Mouse (Mus musculus): ENCODE measurements around the gene Gbx1. TPM values are rescaled to one million over a fixed set of nuclear protein-coding genes. Genes with fewer than 3 reads are reported as not detected.

Gene Gbx1
- polyA plus RNA-seq, 1 experiment, result 0.05 TPM

DNA sequence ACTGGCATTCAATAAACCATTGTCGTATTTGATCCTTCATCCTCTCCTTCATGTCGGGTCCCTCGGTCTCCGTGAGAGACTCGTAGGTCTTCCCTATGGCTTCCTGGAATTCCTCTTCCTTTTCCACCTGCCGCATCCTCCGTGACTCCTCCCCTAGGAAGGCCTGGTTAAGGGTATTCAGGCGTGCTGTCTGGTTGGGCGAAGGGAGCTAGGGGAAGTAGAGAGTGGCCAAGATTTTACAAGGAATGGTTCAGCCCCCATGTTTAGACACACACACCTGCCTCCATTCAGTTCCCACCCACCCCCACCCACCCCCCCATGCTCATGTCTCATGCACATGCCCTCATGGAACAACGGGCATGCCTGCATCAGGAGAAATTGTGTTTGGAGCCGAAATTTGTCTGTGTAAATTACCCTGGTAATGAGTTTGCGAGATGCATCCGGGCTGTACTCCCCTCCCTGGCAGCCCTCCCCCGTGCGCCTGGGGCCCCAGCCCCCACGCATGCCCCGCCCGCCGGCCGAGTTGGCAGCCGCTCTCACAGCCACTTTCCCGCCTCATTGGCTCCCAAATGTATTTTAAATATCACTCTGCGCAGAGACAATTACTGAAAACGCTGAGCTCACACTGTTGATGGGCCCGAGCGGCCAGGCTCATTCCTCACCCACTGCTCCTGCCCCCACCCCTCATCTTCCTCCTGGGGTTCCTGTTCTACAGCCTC, 23.8 kb upstream of the Gbx1 start:
- TF ChIP-seq POLR2A (IDR thresholded peaks at IDR 0.05; ENCODE audit: control insufficient read depth, extremely low read depth, insufficient read depth, low read length, poor library complexity), result no peak
- no peak for TF ChIP-seq CTCF (IDR thresholded peaks at IDR 0.05; ENCODE audit: borderline replicate concordance, control insufficient read depth, extremely low read depth, insufficient read depth, low read length, poor library complexity)
- H3K36me3 ChIP-seq (ENCODE audit: control insufficient read depth, insufficient read depth, low read length), result no peaks in the 10 kb centered on the region
- no peaks in the 10 kb centered on the region; the same call in 1 of the 2 replicates for H3K4me1 ChIP-seq (replicated peaks; ENCODE audit: control insufficient read depth, insufficient read depth, low read length)
- no peak overlapping the region for H3K27ac ChIP-seq (ENCODE audit: control insufficient read depth, insufficient read depth, low read length)
- no peak overlapping the region for H3K4me3 ChIP-seq (ENCODE audit: control insufficient read depth, insufficient read depth, low read length)
- DNase-seq, result peak; percentile 42
- no peaks in the 10 kb centered on the region for H3K27me3 ChIP-seq (ENCODE audit: control insufficient read depth, insufficient read depth, low read length)
- WGBS, result 36% methylated on average over 26 of the region's 26 CpGs

DNA sequence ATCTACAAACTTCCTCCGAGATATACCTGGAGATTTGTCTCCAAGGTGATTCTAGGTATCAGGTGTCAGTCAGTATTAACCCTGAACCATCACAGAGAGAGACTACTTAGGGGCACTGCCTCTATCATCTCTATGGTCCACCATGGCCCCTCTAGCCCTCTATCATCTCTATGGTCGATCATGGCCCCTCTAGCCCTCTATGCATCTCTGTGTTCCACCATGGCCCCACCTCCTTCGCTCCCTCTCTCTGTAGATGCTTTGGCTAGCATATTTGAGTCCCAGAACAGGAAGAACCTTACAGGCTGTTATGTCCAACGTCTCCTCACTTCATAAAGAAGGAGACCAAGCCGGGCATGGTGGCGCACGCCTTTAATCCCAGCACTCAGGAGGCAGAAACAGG, 15.6 kb upstream of the Gbx1 start:
- H3K4me3 ChIP-seq (ENCODE audit: control insufficient read depth, insufficient read depth, low read length), result no peak overlapping the region
- H3K4me1 ChIP-seq (replicated peaks; ENCODE audit: control insufficient read depth, insufficient read depth, low read length), result peaks cover 5% of the 10 kb centered on the region
- DNase-seq, result no peak
- 84% methylated on average over 7 of the region's 7 CpGs for WGBS
- no peaks in the 10 kb centered on the region for H3K36me3 ChIP-seq (ENCODE audit: control insufficient read depth, insufficient read depth, low read length)
- no peaks in the 10 kb centered on the region for H3K27me3 ChIP-seq (ENCODE audit: control insufficient read depth, insufficient read depth, low read length)
- H3K27ac ChIP-seq (ENCODE audit: control insufficient read depth, insufficient read depth, low read length), result no peak overlapping the region
- no peak for TF ChIP-seq CTCF (IDR thresholded peaks at IDR 0.05; ENCODE audit: borderline replicate concordance, control insufficient read depth, extremely low read depth, insufficient read depth, low read length, poor library complexity)
- no peak for TF ChIP-seq POLR2A (IDR thresholded peaks at IDR 0.05; ENCODE audit: control insufficient read depth, extremely low read depth, insufficient read depth, low read length, poor library complexity)

DNA sequence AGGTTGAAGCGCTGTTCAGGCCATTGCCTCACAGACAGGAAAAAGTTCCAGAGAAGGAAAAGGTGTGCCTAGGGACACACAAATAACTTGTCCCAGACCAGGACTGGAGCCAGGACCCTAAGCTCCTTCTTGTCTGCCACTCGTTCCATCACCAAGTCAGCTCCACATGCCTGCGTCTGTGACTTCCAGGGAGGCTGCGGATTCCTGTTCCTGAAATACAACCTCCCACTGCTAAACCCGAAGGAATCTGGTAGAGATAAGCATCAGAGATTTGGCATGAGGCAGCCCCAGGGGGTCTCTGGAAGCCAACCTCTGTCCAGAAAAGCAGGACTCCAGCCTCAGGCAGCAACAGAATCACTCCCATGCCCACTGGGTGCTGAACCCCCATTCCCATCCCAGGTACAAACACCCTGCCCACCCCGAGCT, 14.2 kb upstream of the Gbx1 start:
- DNase-seq, result no peak
- TF ChIP-seq CTCF (IDR thresholded peaks at IDR 0.05; ENCODE audit: borderline replicate concordance, control insufficient read depth, extremely low read depth, insufficient read depth, low read length, poor library complexity), result no peak
- TF ChIP-seq POLR2A (IDR thresholded peaks at IDR 0.05; ENCODE audit: control insufficient read depth, extremely low read depth, insufficient read depth, low read length, poor library complexity), result no peak
- peaks cover 5% of the 10 kb centered on the region for H3K4me1 ChIP-seq (replicated peaks; ENCODE audit: control insufficient read depth, insufficient read depth, low read length)
- no peak overlapping the region for H3K4me3 ChIP-seq (ENCODE audit: control insufficient read depth, insufficient read depth, low read length)
- H3K27ac ChIP-seq (ENCODE audit: control insufficient read depth, insufficient read depth, low read length), result no peak overlapping the region
- no peaks in the 10 kb centered on the region for H3K36me3 ChIP-seq (ENCODE audit: control insufficient read depth, insufficient read depth, low read length)
- H3K27me3 ChIP-seq (ENCODE audit: control insufficient read depth, insufficient read depth, low read length), result no peaks in the 10 kb centered on the region
- 31% methylated on average over 6 of the region's 6 CpGs for WGBS

DNA sequence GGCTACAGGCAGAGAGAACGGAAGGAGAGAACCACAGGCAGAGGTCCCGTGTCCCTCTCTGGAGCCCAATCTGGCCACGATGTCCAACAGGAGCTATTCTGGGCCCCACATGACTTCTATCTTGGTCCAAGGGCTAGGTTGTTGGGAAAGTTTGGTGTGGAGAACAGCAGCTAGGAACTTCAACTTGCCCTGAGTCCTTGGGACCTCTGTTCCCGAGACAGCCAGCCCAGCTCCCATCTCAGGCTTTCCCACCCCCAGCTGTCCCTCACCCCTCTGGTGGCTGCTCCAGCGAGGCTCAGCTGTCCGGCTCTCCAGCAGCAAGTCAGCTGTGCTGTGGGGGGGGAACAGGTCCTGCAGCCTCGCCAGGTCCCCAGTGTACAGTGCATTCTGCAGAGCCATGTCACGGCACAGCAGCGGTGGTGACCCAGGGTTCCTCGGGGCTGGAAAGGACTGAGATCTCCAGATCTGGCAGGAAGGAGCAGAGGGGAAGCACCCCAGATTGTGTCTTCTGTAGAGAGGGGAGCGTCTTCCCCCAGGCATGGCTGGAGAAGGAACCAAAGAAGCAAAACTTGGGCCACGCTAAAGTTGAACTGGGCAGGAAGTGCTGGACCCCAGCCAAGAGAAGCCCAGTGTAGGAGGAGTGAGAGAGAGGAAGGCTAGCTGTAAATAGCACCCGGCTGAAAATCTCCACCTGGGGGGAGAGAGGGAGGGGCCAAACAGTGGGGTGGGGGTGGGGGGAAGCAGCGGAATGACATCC, 13.6 kb upstream of the Gbx1 start, which contains the start of gene Asb10:
TSS of gene Asb10 (minus strand) at position 592 of the 757 bp plus-strand sequence.
- H3K36me3 ChIP-seq (ENCODE audit: control insufficient read depth, insufficient read depth, low read length), result no peaks in the 10 kb centered on the region
- no peaks in the 10 kb centered on the region; the same call in 1 of the 2 replicates for H3K27me3 ChIP-seq (ENCODE audit: control insufficient read depth, insufficient read depth, low read length)
- H3K4me3 ChIP-seq (ENCODE audit: control insufficient read depth, insufficient read depth, low read length), result no peak within 1 kb of the TSS
- peaks cover 5% of the 10 kb centered on the region for H3K4me1 ChIP-seq (replicated peaks; ENCODE audit: control insufficient read depth, insufficient read depth, low read length)
- TF ChIP-seq POLR2A (IDR thresholded peaks at IDR 0.05; ENCODE audit: control insufficient read depth, extremely low read depth, insufficient read depth, low read length, poor library complexity), result no peak
- no peak for TF ChIP-seq CTCF (IDR thresholded peaks at IDR 0.05; ENCODE audit: borderline replicate concordance, control insufficient read depth, extremely low read depth, insufficient read depth, low read length, poor library complexity)
- DNase-seq, result no peak
- no peak within 1 kb of the TSS for H3K27ac ChIP-seq (ENCODE audit: control insufficient read depth, insufficient read depth, low read length)
- WGBS, result 25% methylated on average over 14 of the region's 14 CpGs

DNA sequence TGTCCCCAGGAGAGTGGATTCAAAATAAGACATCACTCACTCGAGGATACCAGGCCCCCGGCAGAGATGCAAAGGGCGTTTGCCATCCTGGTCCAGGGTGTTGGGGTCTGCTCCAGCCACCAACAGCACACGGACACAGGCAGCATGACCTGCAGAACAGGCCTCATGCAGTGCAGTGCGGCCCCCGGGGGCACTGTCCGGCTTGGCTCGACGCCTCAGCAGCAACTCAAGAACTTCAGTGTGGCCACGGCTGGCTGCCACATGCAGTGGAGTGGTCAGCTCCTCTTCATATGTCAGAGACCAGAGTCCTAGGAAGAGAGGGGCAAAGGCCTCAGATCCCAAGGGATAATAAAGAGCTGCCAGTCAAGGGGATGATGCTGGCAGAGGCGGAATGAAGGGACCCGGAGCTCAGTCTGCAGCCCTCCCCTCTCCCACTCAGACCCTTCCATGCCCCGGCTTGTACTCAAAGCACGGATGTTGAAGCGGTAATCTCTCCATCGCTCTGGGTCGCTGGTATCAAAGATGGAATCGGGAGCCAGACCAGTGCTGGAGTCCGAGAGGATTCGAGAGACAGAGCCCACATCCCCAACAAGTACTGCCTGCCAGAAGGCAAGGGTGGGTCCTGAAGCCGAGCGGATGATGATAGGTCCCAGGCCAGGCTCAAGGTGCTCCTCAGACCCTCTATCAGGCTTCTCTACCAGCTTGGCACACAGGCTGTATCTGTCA, 12.7 kb upstream of the Gbx1 start:
- no peak overlapping the region for H3K4me3 ChIP-seq (ENCODE audit: control insufficient read depth, insufficient read depth, low read length)
- H3K4me1 ChIP-seq (replicated peaks; ENCODE audit: control insufficient read depth, insufficient read depth, low read length), result peaks cover 5% of the 10 kb centered on the region
- no peak for DNase-seq
- no peaks in the 10 kb centered on the region for H3K36me3 ChIP-seq (ENCODE audit: control insufficient read depth, insufficient read depth, low read length)
- TF ChIP-seq POLR2A (IDR thresholded peaks at IDR 0.05; ENCODE audit: control insufficient read depth, extremely low read depth, insufficient read depth, low read length, poor library complexity), result no peak
- no peak for TF ChIP-seq CTCF (IDR thresholded peaks at IDR 0.05; ENCODE audit: borderline replicate concordance, control insufficient read depth, extremely low read depth, insufficient read depth, low read length, poor library complexity)
- no peaks in the 10 kb centered on the region; the same call in 1 of the 2 replicates for H3K27me3 ChIP-seq (ENCODE audit: control insufficient read depth, insufficient read depth, low read length)
- 95% methylated on average over 22 of the region's 22 CpGs for WGBS
- no peak overlapping the region for H3K27ac ChIP-seq (ENCODE audit: control insufficient read depth, insufficient read depth, low read length)

DNA sequence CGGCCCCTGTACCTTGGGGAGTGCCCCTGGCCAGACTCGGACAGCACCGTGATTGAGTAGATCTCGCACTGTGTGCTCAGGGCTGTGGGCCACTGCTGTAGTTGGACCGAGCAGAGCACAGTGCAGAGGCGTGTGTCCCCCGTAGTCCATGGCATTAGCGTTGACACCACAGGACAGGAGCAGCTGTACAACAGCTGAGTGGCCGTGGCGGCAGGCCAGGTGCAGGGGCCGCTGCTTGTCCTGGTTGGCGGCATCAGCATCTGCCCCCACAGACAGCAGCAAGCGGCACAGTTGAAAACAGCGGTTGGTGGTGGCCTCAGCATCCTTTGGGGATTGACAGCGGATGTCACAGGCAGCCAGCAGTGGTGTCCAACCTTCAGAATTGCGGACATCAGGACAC, 10.6 kb upstream of the Gbx1 start:
- no peak for TF ChIP-seq POLR2A (IDR thresholded peaks at IDR 0.05; ENCODE audit: control insufficient read depth, extremely low read depth, insufficient read depth, low read length, poor library complexity)
- TF ChIP-seq CTCF (IDR thresholded peaks at IDR 0.05; ENCODE audit: borderline replicate concordance, control insufficient read depth, extremely low read depth, insufficient read depth, low read length, poor library complexity), result no peak
- 88% methylated on average over 16 of the region's 16 CpGs for WGBS

More for the DNA sequence above, 10.6 kb upstream of the Gbx1 start:
- Histone ChIP-seq H3K36me3 (ENCODE audit: control insufficient read depth, insufficient read depth, low read length) (no peaks in the 10 kb centered on the region), H3K4me3 (ENCODE audit: control insufficient read depth, insufficient read depth, low read length) (no peak overlapping the region), H3K27me3 (ENCODE audit: control insufficient read depth, insufficient read depth, low read length) (no peaks in the 10 kb centered on the region; the same call in 1 of the 2 replicates), H3K27ac (ENCODE audit: control insufficient read depth, insufficient read depth, low read length) (no peak overlapping the region), H3K4me1 (replicated peaks; ENCODE audit: control insufficient read depth, insufficient read depth, low read length) (no peaks in the 10 kb centered on the region)
- DNase-seq, result no peak
